Mouse (Mus musculus) E14TG2a.4 (cell line): Measurements from ENCODE around the gene Zfand5.

Experiments
- H3K27me3 ChIP-seq: 2 replicates; pipeline ENCODE4 v1.6.1; 2014; ENCODE audit warnings: low read length, control low read depth; ENCODE audit not compliant: insufficient read depth
- H3K36me3 ChIP-seq: 2 replicates; pipeline ENCODE4 v1.6.1; 2014; ENCODE audit warnings: low read length, control low read depth; ENCODE audit not compliant: insufficient read depth
- H3K4me1 ChIP-seq: replicated peaks from 2 replicates; pipeline ENCODE4 v1.6.1; 2014; ENCODE audit warnings: low read depth, low read length, control low read depth
- H3K4me3 ChIP-seq: replicated peaks from 2 replicates; pipeline ENCODE4 v1.5.1; 2014; ENCODE audit warnings: mild to moderate bottlenecking, low read length
- H3K9me3 ChIP-seq: 2 replicates; pipeline ENCODE4 v1.6.1; 2014; ENCODE audit warnings: low read length, control low read depth
- CTCF ChIP-seq: conservative IDR thresholded peaks from 2 replicates; pipeline ENCODE4 v1.5.1; 2014; ENCODE audit warnings: low read length
- NANOG ChIP-seq: IDR thresholded peaks from 2 replicates; pipeline ENCODE4 v1.6.1; 2014; ENCODE audit warnings: borderline replicate concordance, low read length, mixed read lengths
- POU5F1 ChIP-seq: IDR thresholded peaks from 2 replicates; pipeline ENCODE4 v1.6.1; 2014; ENCODE audit warnings: low read length, borderline replicate concordance

Gene Zfand5

GRCm38 (mm10) chr19:21315701-21316100 is 43.6 kb downstream of the Zfand5 start:
- Histone ChIP-seq H3K27me3 (no peaks in the 10 kb centered on the region), H3K4me1 (no peaks in the 10 kb centered on the region), H3K4me3 (no peak overlapping the region), H3K9me3 (no peaks in the 10 kb centered on the region), H3K36me3 (no peaks in the 10 kb centered on the region)
- TF ChIP-seq CTCF (no peak), POU5F1 (no peak), NANOG (no peak)

- Histone ChIP-seq H3K36me3 (no peaks in the 10 kb centered on the region), H3K4me3 (no peak overlapping the region), H3K27me3 (no peaks in the 10 kb centered on the region), H3K4me1 (no peaks in the 10 kb centered on the region), H3K9me3 (peaks cover 3% of the 10 kb centered on the region; the same call in 1 of the 2 replicates)
- TF ChIP-seq NANOG (no peak), POU5F1 (no peak), CTCF (no peak)
Observed at GRCm38 (mm10) chr19:21319618-21320017, 47.5 kb downstream of the Zfand5 start.

- no peaks in the 10 kb centered on the region for H3K27me3 ChIP-seq
- TF ChIP-seq POU5F1 (no peak), NANOG (no peak), CTCF (no peak)
- no peaks in the 10 kb centered on the region for H3K36me3 ChIP-seq
- peaks cover 3% of the 10 kb centered on the region; the same call in 1 of the 2 replicates for H3K9me3 ChIP-seq
- H3K4me3 ChIP-seq = no peak overlapping the region
- no peaks in the 10 kb centered on the region for H3K4me1 ChIP-seq
Observed at GRCm38 (mm10) chr19:21325333-21325732, 53.3 kb downstream of the Zfand5 start.

- Histone ChIP-seq H3K27me3 (no peaks in the 10 kb centered on the region), H3K36me3 (no peaks in the 10 kb centered on the region), H3K9me3 (no peaks in the 10 kb centered on the region), H3K4me3 (no peak overlapping the region), H3K4me1 (no peaks in the 10 kb centered on the region)
- TF ChIP-seq NANOG = no peak
- no peak for TF ChIP-seq POU5F1
- TF ChIP-seq CTCF = no peak
Observed at GRCm38 (mm10) chr19:21328951-21329350, 56.9 kb downstream of the Zfand5 start.

- H3K4me1 ChIP-seq = no peaks in the 10 kb centered on the region
- H3K9me3 ChIP-seq = no peaks in the 10 kb centered on the region
- H3K4me3 ChIP-seq = no peak overlapping the region
- H3K36me3 ChIP-seq = no peaks in the 10 kb centered on the region
- TF ChIP-seq POU5F1 (no peak), CTCF (no peak), NANOG (no peak)
- H3K27me3 ChIP-seq = no peaks in the 10 kb centered on the region
Observed at GRCm38 (mm10) chr19:21329770-21330169, 57.7 kb downstream of the Zfand5 start.

- Histone ChIP-seq H3K4me1 (no peaks in the 10 kb centered on the region), H3K9me3 (no peaks in the 10 kb centered on the region), H3K27me3 (no peaks in the 10 kb centered on the region), H3K4me3 (no peak overlapping the region), H3K36me3 (no peaks in the 10 kb centered on the region)
- TF ChIP-seq NANOG (no peak), POU5F1 (no peak), CTCF (no peak)
Observed at GRCm38 (mm10) chr19:21330305-21331115, 58.4 kb downstream of the Zfand5 start.

GRCm38 (mm10) chr19:21331621-21332155 is 59.6 kb downstream of the Zfand5 start:
- Histone ChIP-seq H3K27me3 (no peaks in the 10 kb centered on the region), H3K4me1 (no peaks in the 10 kb centered on the region), H3K4me3 (no peak overlapping the region), H3K36me3 (no peaks in the 10 kb centered on the region), H3K9me3 (no peaks in the 10 kb centered on the region)
- TF ChIP-seq CTCF = no peak
- TF ChIP-seq POU5F1 = no peak
- TF ChIP-seq NANOG = no peak
